Mouse (Mus musculus) forebrain, embryonic 16.5 days (tissue): ENCODE measurements around the gene Wdr18. TPM values are rescaled to one million over a fixed set of nuclear protein-coding genes. Genes with fewer than 3 reads are reported as not detected.

Experiments used
- ATAC-seq: fragments of 200-750 bp; cut with Nextera tagmentation; 2 replicates; pipeline ENCODE4 v1.8.0; 2017; ENCODE audit warnings: mild to moderate bottlenecking, moderate library complexity
- H3K27ac ChIP-seq: fragments of 300-500 bp; sonication (generic); 2 replicates; pipeline ENCODE4 v1.5.1; 2014; ENCODE audit warnings: low read length, control low read depth
- H3K27me3 ChIP-seq: fragments of 300-500 bp; sonication (generic); replicated peaks from 2 replicates; pipeline ENCODE4 v1.6.1; 2014; ENCODE audit warnings: low read length; ENCODE audit not compliant: control insufficient read depth, insufficient read depth
- H3K36me3 ChIP-seq: fragments of 300-500 bp; sonication (generic); 2 replicates; pipeline ENCODE4 v1.6.1; 2014; ENCODE audit not compliant: control insufficient read depth, insufficient read depth
- H3K4me1 ChIP-seq: fragments of 300-500 bp; sonication (generic); replicated peaks from 2 replicates; pipeline ENCODE4 v1.6.1; 2014; ENCODE audit warnings: low read length; ENCODE audit not compliant: control insufficient read depth, insufficient read depth
- H3K4me2 ChIP-seq: fragments of 300-500 bp; sonication (generic); 2 replicates; pipeline ENCODE4 v1.6.1; 2014; ENCODE audit warnings: mild to moderate bottlenecking, low read length, control low read depth
- H3K4me3 ChIP-seq: fragments of 300-500 bp; sonication (generic); replicated peaks from 2 replicates; pipeline ENCODE4 v1.5.1; 2014; ENCODE audit warnings: mild to moderate bottlenecking, low read length, control low read depth
- H3K9ac ChIP-seq: fragments of 300-500 bp; sonication (generic); replicated peaks from 2 replicates; pipeline ENCODE4 v1.6.1; 2014; ENCODE audit warnings: low read depth, low read length, control low read depth
- H3K9me3 ChIP-seq: fragments of 300-500 bp; sonication (generic); 2 replicates; pipeline ENCODE4 v1.6.1; 2016; ENCODE audit warnings: low read length; ENCODE audit not compliant: control insufficient read depth
- WGBS: fragments of 180-500 bp; shearing (Covaris S2); extraction: QIAGEN DNeasy Blood & Tissue Kit; methylation state at CpG from one replicate; pipeline ENCODE4 v1.1.7; 2014; 5-methylcytosine and 5-hydroxymethylcytosine counted together
- polyA plus RNA-seq: library from polyadenylated mRNA; unstranded; fragments of >200 nt; fragmentation: Nextera tagmentation; extraction: Ambion mirVana; gene quantifications from 2 replicates; pipeline ENCODE4 v1.2.1, GENCODE M21; 2015

Gene Wdr18
- polyA plus RNA-seq, 1 experiment from 2014 or later, result 97.7 TPM

GRCm38 (mm10) chr10:79926491-79927323, 33.2 kb upstream of the Wdr18 start, which contains the start of gene Arid3a:
Gene Arid3a, plus strand, starts transcription at chr10:79927043.
- Histone ChIP-seq H3K27me3 (peaks cover 18% of the 10 kb centered on the region), H3K9me3 (no peaks in the 10 kb centered on the region), H3K4me1 (peaks cover 24% of the 10 kb centered on the region), H3K9ac (peak within 1 kb of the TSS; percentile 85), H3K27ac (peak within 1 kb of the TSS; percentile 81), H3K4me2 (peak within 1 kb of the TSS; percentile 89), H3K36me3 (no peaks in the 10 kb centered on the region), H3K4me3 (peak within 1 kb of the TSS; percentile 97)
- WGBS, result under 1% methylated on average over 63 of the region's 63 CpGs
- ATAC-seq, result peak; percentile 83

GRCm38 (mm10) chr10:79927324-79928029, 32.5 kb upstream of the Wdr18 start:
- under 1% methylated on average over 53 of the region's 54 CpGs for WGBS
- ATAC-seq, result peak; percentile 34
- H3K4me3 ChIP-seq, result peak overlapping the region; percentile 97

GRCm38 (mm10) chr10:79928030-79928694, 31.8 kb upstream of the Wdr18 start:
- peak overlapping the region; percentile 85 for H3K9ac ChIP-seq
- no peaks in the 10 kb centered on the region for H3K36me3 ChIP-seq
- H3K9me3 ChIP-seq, result no peaks in the 10 kb centered on the region
- H3K4me2 ChIP-seq, result peak overlapping the region; percentile 89
- under 1% methylated on average over 28 of the region's 29 CpGs for WGBS
- H3K27ac ChIP-seq, result peak overlapping the region; percentile 81
- peaks cover 22% of the 10 kb centered on the region for H3K4me1 ChIP-seq
- peaks cover 3% of the 10 kb centered on the region for H3K27me3 ChIP-seq
- peak; percentile 4; the same call in 1 of the 2 replicates for ATAC-seq
- H3K4me3 ChIP-seq, result peak overlapping the region; percentile 97

More at GRCm38 (mm10) chr10:79927324-79928029, 32.5 kb upstream of the Wdr18 start:
- H3K9ac ChIP-seq, result peak overlapping the region; percentile 85
- peak overlapping the region; percentile 81 for H3K27ac ChIP-seq
- peaks cover 10% of the 10 kb centered on the region for H3K27me3 ChIP-seq
- H3K4me1 ChIP-seq, result peaks cover 22% of the 10 kb centered on the region
- peak overlapping the region; percentile 89 for H3K4me2 ChIP-seq
- no peaks in the 10 kb centered on the region for H3K36me3 ChIP-seq
- no peaks in the 10 kb centered on the region for H3K9me3 ChIP-seq

- Histone ChIP-seq H3K36me3 (no peaks in the 10 kb centered on the region), H3K4me1 (peaks cover 28% of the 10 kb centered on the region), H3K27ac (peak overlapping the region; percentile 15; the same call in 1 of the 2 replicates), H3K9me3 (no peaks in the 10 kb centered on the region), H3K4me3 (peak overlapping the region; percentile 97), H3K27me3 (no peaks in the 10 kb centered on the region), H3K9ac (peak overlapping the region; percentile 85), H3K4me2 (peak overlapping the region; percentile 89)
- no peak for ATAC-seq
- WGBS, result 41% methylated on average over 9 of the region's 9 CpGs
Observed at GRCm38 (mm10) chr10:79928907-79929701, 30.8 kb upstream of the Wdr18 start.

DNA sequence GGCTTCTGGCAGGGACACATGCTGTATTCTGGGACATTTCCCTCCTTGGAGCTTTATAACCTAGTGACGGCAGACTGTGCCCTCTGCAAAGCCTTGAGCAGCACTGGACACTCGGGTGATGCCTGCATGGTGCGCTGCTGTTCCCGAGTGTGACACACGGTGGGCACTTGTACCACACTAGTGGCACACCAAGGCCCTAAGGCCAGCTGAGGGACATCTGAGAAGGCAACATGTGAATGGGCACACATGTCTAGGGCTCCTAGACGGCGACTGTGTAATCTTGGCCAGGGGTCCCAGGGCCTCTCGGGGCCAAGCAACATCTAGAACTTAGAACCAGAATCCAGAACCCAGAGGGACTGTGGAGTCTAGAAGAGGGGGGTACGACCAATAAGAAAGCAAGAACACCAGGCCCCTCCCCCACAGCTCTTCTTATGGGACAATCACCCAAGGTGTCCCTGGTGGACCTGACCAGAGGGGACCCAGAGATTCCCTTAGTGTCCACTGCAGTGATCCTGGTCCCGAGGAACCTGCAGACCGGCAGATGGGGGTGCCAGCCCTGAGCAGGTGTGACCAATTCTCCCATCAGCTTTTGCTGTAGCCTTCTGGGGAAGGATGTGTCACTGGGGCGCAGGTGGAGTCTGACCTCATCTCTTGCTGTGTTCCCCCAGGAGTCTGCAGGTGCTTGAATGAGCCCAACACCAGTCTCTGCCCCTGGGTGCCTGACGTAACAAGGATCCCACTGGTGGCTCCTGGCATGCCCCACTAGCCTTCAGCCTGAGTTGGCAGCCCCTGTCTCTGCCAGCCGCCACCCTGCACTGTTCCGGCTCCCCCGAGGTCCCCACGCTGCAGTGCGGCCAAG, 29.8 kb upstream of the Wdr18 start:
- no peaks in the 10 kb centered on the region for H3K9me3 ChIP-seq
- H3K9ac ChIP-seq, result no peak overlapping the region; the same call in 1 of the 2 replicates
- no peak overlapping the region for H3K4me3 ChIP-seq
- ATAC-seq, result no peak
- peaks cover 32% of the 10 kb centered on the region for H3K4me1 ChIP-seq
- no peak overlapping the region for H3K27ac ChIP-seq
- 87% methylated on average over 18 of the region's 18 CpGs for WGBS
- H3K36me3 ChIP-seq, result no peaks in the 10 kb centered on the region
- no peak overlapping the region for H3K4me2 ChIP-seq
- no peaks in the 10 kb centered on the region for H3K27me3 ChIP-seq

DNA sequence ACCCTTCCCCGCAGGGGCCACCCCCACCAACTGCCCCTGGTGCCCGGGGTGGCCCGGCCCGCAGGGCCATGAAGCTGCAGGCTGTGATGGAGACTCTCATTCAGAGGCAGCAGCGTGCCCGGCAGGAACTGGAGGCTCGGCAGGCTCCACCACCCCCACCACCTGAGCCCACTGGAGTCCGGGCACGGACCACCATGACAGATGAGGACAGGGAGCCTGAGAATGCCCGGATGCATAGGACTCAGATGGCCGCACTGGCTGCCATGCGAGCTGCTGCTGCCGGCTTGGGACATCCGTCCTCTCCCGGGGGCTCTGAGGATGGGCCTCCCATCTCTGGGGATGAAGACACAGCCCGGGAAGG, 29.1 kb upstream of the Wdr18 start:
- ATAC-seq, result no peak
- H3K4me2 ChIP-seq, result no peak overlapping the region
- H3K36me3 ChIP-seq, result no peaks in the 10 kb centered on the region
- H3K27ac ChIP-seq, result no peak overlapping the region
- H3K9me3 ChIP-seq, result no peaks in the 10 kb centered on the region
- no peak overlapping the region; the same call in 1 of the 2 replicates for H3K9ac ChIP-seq
- peaks cover 27% of the 10 kb centered on the region for H3K4me1 ChIP-seq
- no peak overlapping the region for H3K4me3 ChIP-seq
- WGBS, result 88% methylated on average over 16 of the region's 16 CpGs
- H3K27me3 ChIP-seq, result no peaks in the 10 kb centered on the region

DNA sequence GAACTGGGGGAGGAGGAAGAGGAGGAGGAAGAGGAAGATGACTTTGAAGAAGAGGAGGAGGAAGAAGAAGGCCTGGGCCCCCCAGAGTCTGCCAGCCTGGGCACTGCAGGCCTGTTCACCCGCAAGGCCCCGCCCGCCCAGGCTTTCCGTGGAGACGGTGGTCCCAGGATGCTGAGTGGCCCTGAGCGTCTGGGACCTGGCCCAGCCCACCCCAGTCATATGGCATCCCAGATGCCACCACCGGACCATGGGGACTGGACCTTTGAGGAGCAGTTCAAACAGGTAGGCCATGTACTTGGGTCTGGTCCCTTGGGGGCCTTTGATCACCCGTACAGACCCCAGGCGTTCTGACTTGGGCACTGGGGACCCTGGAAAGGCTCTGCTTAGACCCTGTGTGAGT, 28.2 kb upstream of the Wdr18 start:
- Histone ChIP-seq H3K9ac (no peak overlapping the region), H3K4me3 (no peak overlapping the region), H3K9me3 (no peaks in the 10 kb centered on the region), H3K36me3 (no peaks in the 10 kb centered on the region), H3K4me2 (no peak overlapping the region), H3K4me1 (peaks cover 24% of the 10 kb centered on the region), H3K27ac (no peak overlapping the region), H3K27me3 (no peaks in the 10 kb centered on the region)
- ATAC-seq, result no peak
- WGBS, result 80% methylated on average over 9 of the region's 9 CpGs

- Histone ChIP-seq H3K27me3 (no peaks in the 10 kb centered on the region), H3K27ac (no peak overlapping the region), H3K4me1 (peaks cover 30% of the 10 kb centered on the region), H3K36me3 (no peaks in the 10 kb centered on the region), H3K4me3 (no peak overlapping the region), H3K4me2 (no peak overlapping the region), H3K9ac (no peak overlapping the region), H3K9me3 (no peaks in the 10 kb centered on the region)
- 26% methylated on average over 8 of the region's 8 CpGs for WGBS
- no peak for ATAC-seq
Observed at GRCm38 (mm10) chr10:79932736-79933135, 27.2 kb upstream of the Wdr18 start.
